Mouse (Mus musculus) cerebellum, adult 8-10 months (tissue): Measurements from ENCODE around the gene Tmem263.
A peak's percentile ranks its signal among the peaks of the same experiment; 100 is the strongest.

Experiments
- DNase-seq: peaks from one replicate; pipeline ENCODE4 v3.0.0; 2022

The Tmem263 gene

DNA sequence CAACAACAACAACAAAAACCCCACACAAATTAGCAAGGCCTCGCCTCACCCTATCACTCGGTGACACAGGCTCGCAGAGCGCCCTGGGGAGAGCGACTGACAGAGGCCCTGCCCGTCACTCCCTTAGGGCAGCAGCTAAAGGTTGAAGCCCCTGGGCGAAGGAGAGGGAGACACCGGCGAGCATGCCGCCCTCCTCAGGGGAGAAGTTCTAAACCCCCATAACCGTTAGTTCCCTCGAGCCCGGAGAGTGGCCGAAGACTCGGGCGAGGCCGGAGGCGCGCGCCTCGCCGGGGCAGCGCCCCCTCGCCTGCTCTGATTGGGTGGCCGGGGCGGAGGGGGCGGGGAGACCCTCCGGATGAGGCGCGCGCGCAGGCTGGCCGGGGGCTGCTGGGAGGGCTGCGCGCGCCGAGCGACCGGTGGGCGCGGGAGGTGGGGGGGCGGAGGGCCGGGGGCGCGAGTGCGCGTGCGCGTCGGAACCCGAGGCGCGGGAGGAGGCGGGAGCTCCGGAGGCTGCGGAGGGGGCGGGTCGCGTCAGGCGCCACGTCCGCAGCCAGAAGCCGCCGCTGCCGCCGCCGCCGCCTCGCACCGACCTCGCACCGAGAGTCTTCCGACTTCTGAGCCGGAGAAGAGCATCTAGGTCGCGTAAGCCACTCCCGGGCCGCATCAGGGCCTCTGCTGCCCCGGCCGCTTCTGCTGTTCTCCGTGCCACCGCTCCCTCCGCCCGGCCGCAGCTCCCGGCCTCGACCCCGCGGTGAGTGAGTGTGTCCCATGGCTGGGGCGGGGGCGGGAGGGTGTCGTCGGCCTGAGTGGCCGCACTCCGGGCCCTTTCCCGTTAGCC, at the start of gene Tmem263, which contains the start of gene Fhl4:
Tmem263 (plus strand) TSS at position 381 of the 838 bp plus-strand sequence.
Fhl4 (minus strand) TSS at position 249 of the 838 bp plus-strand sequence.
- DNase-seq = peak; percentile 71

DNA sequence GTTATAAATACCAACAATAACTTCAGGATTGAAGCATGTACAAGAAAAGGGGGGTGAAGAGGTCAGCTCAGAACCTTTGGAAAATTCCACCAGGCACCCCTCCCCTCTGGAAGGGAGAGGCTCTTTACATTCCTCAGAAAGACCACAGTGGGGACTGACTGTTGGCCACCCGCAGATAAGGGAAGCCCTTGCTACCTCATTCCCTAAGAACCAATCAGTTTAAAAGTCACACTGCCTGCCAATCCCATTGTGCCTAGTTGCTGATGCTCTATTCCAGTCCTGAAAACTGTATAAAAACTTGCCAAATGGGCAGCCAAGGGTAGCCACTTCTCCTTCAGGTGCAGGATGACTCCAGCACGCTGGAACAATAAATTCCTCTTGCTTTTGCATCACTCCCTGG, 47.6 kb upstream of the Tmem263 start:
- DNase-seq = no peak

DNA sequence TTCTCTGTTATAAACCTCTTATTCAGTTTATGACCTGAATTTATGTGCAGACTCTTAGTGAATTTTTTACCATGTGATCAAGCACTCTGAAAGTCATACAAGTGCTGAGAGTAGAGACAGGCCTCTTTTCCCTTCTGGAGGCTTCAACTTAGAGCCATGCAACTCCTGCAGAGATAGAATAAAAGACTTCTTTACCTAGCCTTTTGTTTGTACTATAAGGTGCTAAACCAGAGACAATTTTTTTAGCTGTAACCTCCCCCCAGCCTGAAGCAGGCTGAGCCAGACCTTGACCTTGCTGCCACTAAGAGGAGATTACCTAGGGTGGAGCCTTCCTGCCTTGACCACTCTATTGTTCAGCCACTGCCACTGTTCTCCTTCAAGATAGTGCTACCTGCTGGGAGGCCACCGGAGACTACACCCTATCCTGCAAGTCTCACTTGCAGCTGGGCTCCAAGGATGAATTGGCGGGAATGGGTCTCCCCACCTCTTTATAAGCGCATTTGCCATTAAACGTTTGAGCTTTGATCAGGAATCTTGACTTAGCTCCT, 30.7 kb upstream of the Tmem263 start:
- DNase-seq = no peak

DNA sequence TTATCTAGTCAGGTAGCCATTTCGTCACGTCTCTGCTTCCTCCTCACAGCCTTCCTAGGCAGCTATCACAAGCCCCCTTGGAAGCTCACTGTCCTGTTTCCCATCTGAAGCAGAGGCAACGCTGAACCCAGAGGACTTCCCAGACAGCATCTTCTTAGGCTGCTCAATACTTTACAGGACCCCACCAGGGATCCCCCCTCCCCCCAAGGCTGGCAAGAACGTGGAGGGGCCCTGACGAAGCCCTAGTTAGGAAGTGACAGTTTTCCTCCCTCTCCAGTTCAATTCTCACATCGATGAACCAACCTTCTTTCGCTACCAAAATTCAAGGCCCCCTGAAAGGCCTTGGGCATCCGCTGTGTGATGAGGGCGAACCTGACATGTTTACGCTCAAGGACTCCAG, 586 bp upstream of the Tmem263 start:
- no peak for DNase-seq

DNA sequence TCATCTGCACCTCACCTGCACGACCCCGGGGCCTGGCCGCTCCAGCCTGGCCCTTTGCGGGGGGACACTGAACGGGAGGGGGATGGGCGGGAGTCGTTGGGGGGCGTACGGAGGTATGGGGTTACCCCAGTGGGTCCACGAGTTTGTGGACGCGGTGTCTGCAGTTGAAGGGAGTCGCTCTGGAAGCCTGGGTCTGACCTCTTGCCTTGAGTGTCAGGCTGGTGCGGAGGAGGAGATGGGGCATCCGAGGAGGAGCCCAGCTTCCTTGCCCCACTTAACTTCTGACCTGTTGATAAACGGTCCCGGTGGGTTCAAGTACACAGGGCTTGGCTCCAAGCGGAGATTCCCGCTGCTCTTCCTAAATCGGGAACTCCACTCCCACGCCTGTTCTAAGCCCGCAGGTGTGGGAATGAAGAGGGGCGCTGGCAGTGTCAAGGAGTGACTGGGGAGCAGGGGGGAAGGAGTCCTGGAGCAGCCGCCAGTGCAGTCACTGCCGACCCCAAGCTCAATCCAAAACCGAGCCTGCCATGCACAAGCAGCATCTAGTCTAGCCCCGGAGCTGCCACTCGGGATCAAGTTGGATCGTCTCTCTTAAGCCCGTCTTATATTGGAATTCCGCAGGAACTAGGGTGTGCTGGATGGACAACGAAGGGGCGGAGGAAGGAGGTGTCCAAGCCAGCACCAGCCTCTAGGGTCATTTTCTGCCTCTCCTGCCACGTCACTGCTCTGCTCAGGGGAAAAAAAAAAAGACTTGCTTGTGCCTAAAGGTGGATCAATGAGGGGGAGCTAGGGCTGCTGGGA, 858 bp downstream of the Tmem263 start:
- peak; percentile 31 for DNase-seq

DNA sequence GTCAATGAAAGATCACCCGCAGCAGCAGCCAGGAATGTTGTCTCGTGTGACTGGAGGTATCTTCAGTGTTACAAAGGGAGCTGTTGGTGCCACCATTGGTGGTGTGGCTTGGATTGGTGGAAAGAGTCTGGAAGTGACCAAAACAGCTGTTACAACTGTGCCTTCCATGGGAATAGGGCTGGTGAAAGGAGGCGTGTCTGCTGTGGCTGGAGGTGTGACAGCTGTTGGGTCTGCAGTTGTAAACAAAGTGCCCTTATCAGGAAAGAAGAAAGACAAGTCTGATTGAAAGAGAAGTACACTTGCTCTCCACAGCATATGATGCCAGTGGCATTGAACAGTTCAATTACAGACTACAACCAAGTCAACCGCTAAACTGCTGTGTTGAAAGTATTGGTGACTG, 12.0 kb downstream of the Tmem263 start:
- no peak for DNase-seq

DNA sequence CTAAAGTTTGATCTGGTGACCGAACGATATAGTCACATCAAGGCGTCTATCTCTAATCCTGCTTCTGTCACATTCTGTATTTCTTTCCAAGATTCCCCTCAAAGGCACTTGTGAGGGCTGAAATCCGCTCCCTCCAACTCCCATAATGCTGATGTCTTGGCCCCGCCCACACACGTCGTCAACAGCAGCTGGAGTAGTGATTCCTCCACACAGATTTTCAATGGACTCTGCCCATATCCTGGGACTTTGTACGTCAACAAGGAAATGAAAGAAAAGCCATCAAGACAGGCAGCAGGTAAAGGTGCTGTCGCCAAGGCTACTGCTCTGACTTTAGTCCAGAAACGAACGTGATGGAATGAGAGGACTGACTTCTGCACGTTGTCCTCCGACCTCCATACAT, 22.8 kb downstream of the Tmem263 start:
- no peak for DNase-seq

DNA sequence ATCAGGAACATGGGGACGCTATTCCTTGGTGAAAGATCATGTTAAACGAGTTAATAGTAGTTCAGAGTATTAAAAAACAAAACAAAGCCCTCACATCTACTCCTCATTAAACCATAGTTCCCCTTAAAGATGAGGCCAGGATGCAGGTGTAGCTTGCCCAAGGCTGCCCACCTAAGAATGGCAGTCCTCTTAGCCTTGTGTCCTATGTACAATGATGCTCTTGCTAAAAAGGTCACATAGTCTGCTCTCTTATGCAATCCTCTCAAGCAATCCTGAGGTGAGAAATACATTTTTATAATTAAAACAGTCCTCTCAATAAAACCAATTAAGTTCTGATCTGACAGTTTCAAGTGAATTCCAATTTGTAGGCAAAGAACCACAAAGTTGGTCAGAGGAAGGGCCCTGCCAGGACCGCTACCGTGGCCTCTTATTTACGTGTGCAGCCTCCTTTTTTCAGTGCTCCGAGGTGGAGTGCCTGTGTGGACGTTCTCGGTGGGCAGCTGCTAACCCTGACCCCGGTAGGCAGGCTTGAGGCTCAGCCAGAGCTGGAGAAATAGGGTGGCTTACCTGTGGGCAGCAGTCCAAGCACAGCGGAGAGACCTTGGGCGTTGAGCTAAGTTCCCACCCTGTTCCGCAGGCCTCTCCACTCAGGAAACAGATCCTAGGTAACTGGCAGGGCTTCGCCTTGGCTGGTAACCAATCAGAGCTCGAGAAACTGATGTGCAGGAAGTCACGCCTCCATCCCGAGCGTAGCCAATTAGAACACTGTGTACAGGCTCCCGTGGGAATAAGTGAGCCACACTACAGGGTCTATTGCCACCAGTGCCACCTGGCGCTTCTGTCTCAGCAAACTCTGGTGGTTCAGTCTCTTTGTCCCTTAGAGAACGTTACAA, 25.2 kb downstream of the Tmem263 start, which contains the start of gene Mterf2:
Mterf2 (minus strand) TSS at position 633 of the 893 bp plus-strand sequence.
- peak; percentile 95 for DNase-seq

DNA sequence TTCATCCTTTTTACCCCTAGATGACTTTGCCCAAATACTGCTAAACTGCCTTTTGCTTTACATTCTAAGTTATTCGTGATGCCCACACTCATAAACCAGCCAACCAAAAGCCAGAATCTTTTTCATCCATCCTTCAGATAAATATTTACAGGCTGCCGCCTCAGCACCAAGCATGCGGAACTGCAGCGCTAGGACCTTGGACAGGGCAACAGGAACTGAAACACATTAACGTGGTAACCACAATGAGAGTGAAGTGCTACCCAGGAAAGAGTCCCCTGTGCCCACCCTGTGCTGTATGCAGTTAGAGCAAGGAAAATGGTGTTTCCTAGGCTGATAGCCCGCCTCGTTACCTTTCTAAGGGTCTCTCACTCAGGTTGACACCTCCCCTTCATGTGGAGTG, 26.0 kb downstream of the Tmem263 start:
- no peak for DNase-seq

DNA sequence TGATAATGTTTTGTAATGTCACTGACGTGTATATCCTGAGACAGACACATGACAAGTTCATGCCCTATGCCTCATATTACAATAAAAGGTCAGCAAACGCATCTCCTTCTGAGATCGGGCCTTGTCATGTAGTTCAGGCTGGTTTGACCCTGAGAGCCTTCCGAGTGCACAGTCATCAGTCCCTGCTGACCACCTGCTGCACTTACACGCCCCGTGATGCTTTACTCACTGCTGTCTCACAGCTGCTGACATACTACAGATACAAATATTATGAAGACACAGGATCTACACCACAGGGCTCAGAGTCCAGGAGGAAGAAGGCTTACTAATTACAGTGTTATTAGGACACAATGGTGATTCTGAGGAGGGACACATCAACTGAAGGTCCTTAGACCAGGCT, 34.1 kb downstream of the Tmem263 start:
- no peak for DNase-seq

DNA sequence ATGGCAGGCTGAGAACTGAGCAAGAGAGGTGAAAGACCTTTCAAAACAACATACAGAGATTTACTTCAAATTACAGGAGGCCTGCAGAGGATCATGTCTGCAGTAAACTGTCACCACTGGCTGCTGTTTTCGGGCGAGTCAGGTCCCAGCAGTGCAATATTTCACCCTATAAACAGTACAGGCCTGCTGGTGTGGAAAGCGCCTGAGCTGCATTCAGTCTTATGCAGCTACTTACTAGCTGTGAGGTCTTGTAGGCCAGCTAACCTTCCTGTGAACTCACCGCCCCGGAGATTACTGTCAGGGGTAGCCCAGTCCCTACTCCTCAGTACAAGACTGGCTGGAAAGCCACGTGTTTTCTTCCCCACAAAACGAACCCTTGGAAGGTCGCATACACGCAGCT, 39.0 kb downstream of the Tmem263 start:
- DNase-seq = no peak

DNA sequence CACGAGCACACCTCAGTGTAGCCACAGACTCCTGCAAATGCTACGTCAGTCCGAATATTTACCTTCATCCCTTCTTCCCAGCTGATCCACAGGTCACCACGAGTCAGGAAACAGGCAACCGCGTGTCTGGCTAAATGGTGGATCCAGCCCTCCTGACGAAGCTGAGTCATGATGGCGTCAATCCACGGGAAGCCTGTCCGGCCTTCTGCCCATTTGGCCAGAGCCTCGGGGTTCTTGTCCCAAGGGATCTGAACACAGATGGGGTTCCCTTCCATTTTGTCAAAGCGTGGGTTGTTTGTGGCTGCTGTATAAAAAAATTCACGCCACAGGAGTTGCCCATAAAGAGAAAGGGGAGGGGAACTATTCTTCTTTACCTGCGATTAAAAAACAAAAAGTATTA, 43.9 kb downstream of the Tmem263 start:
- DNase-seq = peak; percentile 44

DNA sequence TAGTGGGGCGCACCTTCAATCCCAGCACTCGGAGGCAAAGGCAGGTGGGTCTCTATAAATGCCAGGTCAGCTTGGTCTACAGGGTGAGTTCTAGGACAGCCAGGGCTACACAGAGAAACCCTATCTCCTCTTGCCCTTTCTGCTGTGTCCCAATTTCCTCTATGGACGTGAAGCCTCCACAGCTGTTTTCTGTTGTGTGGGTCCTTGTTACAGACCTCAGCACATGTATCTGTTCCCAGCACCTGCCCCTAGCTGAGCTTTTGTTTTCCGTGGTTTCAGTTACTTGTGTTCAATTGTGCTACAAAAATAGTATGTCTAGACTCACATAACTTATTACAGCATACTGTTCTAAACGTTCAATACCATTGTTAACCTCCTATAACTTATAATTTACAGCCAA, 46.8 kb downstream of the Tmem263 start:
- DNase-seq = no peak

DNA sequence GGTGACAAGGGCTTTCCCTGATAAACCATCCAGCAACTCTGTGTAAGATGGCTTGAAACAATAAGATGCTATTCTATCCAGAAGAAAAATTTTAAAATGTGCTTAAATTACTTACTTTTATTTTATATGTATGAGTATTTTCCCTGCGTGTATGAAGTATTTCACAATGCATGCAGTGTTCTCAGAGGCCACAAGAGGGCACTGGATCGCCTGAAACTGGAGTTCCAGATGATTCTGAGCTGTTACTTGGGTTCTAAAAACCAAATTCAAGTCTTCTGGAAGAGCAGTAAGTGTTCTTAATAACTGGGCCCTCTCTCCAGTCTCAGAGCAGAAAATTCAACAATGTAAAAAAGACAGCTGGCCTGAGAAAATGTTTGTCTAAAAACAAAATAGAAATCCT, 51.8 kb downstream of the Tmem263 start:
- DNase-seq = peak; percentile 72

DNA sequence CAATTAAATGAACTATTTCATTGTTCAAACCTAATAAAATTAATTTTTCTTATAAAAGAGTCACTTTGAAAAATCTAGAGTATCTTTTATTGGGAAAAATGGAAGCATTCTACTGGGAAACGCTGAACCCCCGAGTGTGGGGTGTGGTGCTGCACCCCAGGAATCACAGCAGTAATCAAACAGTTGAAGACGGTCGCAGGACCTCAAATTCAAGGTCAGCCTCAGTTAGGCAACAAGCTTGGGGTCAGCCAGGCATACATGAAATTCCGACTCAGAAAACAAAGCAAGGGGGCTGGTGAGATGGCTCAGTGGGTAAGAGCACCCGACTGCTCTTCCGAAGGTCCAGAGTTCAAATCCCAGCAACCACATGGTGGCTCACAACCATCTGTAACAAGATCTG, 55.0 kb downstream of the Tmem263 start:
- DNase-seq = no peak

DNA sequence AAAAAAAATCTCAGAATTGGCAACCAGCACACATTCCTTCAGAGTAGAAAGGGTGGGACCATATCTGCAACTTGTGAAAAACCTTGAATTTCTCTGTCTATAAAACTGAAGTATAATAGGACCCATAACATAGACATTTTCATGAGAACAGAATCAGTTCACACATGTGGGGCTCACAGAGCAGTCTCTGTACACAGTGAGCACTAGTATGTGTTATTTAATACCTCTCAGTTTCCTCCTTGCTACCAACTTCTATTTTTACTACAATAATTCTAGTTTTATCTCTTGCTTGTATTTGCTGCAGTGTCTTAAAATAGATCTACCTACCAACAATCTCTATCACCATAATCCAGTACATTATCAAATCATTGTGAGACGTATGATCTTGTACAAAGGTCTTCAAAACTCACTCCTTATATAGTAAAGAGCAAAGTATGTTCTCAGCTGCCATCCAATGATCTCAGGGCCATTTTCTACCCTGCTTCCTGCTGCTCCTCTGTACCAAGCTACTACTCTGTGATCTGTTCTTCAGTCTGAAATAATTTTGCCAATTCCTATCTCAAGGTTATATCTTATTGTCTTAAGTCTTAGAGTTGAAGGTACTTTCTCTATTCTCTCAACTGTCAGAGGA, 57.7 kb downstream of the Tmem263 start:
- DNase-seq = no peak

DNA sequence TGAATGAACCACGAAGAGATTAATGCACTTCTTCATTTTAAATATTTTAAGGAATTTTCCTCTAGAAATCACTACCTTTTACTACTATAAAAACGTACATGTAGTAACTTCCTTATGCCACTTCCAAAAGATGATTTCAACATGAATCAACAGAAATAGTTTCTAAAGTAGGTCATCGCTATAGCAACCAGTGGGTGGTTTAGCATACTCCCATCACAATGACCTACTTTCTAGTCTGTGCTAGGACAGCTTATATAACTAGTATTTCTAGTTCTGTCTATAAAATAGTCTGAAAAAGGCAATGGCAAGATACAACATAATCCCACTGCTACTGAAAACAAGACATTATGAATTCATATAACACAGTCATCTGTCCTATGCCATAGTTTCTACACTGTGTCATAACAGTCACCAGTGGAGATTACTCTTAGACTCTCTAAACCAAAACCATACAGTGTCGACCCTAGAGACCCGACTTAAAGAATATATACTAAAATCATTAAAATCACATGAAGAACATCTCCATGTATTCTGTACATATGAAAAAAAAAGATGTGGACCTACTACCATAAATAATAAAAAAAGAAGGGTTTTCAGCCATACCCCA, 59.4 kb downstream of the Tmem263 start:
- DNase-seq = no peak

DNA sequence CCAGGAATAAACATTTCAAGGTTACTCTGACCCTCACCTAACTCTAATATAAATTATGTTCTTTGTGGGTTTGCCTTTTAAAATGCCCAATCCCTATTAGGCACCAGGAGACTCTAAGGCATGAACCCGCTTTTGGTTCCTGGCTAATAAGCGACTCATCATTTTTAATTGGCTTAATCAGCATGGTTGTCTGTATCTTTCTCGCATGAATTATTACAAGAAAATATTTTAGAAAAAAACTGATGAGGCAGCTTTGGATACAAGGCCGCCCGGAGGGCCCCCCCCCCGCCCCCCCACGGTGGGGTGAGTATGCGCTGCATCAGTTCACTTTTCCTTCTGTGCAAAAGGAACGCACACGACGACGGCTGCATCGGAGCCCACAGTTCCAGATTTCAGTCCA, 62.4 kb downstream of the Tmem263 start:
- no peak for DNase-seq

DNA sequence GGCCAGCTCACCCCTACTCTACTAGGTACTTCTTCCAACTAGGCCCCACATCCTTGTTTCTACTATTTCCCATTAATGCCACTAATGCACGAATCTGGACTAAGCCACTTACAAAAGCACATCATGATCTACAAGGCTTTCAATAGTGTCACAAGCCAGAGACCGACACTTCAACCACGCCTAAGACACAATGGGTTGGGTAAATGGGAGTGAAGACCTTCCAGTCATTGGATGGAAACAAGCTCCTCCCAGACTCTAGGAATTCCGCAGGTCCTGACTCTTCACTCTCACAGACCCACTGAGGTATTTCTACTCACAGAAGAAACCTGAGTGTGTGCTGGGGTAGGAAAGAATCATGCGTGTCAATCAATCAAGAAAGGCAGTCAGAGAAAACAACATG, 62.9 kb downstream of the Tmem263 start:
- no peak for DNase-seq
